Mouse (Mus musculus): ENCODE data around the gene Sh3bgrl2. TPM values are rescaled to one million over a fixed set of nuclear protein-coding genes. Genes with fewer than 3 reads are reported as not detected.

Gene Sh3bgrl2
- polyA plus RNA-seq, 1 experiment = 4.0 TPM

- TF ChIP-seq MYOD1 (IDR thresholded peaks at IDR 0.05; ENCODE audit: control insufficient read depth in 1 of 3, insufficient read length in 2 of 3, low read depth in 2 of 3) (peak in 1 of 3 experiments; percentile 50), CEBPB (IDR thresholded peaks at IDR 0.05; ENCODE audit: insufficient read depth, poor library complexity, severe bottlenecking) (no peak)
- H3K27me3 ChIP-seq (ENCODE audit: control insufficient read depth, insufficient read depth, insufficient read length) = peaks cover 4% of the 10 kb centered on the region
- H3K36me3 ChIP-seq (ENCODE audit: control insufficient read depth, insufficient read depth) = no peaks in the 10 kb centered on the region
- no peaks in the 10 kb centered on the region for H3K79me2 ChIP-seq (ENCODE audit: control insufficient read depth, insufficient read depth)
- no peak overlapping the region for H3K4me3 ChIP-seq
- no peak overlapping the region for H3ac ChIP-seq (ENCODE audit: control insufficient read depth, insufficient read length)
- no peak overlapping the region for H3K4me2 ChIP-seq (ENCODE audit: low read depth)
Observed at GRCm38 (mm10) chr9:83647919-83648705, 100.0 kb downstream of the Sh3bgrl2 start.

- Histone ChIP-seq H3K4me3 (no peak overlapping the region), H3K27me3 (ENCODE audit: control insufficient read depth, insufficient read depth, insufficient read length) (peaks cover 4% of the 10 kb centered on the region), H3K36me3 (ENCODE audit: control insufficient read depth, insufficient read depth) (no peaks in the 10 kb centered on the region), H3ac (ENCODE audit: control insufficient read depth, insufficient read length) (no peak overlapping the region), H3K4me2 (ENCODE audit: low read depth) (no peak overlapping the region), H3K79me2 (ENCODE audit: control insufficient read depth, insufficient read depth) (no peaks in the 10 kb centered on the region)
- TF ChIP-seq CEBPB (IDR thresholded peaks at IDR 0.05; ENCODE audit: insufficient read depth, poor library complexity, severe bottlenecking) (no peak), REST (IDR thresholded peaks at IDR 0.05; ENCODE audit: insufficient read depth, insufficient read length) (no peak), SRF (IDR thresholded peaks at IDR 0.05; ENCODE audit: control insufficient read depth, insufficient read length, low read depth) (no peak), TCF3 (IDR thresholded peaks at IDR 0.05; ENCODE audit: insufficient read length, low read depth) (no peak), POLR2A (IDR thresholded peaks at IDR 0.05; ENCODE audit: insufficient read length, low read depth) (no peak), MAX (IDR thresholded peaks at IDR 0.05; ENCODE audit: low read depth) (no peak), POLR2AphosphoS2 (IDR thresholded peaks at IDR 0.05; ENCODE audit: insufficient read length, low read depth) (no peak), TCF12 (IDR thresholded peaks at IDR 0.05; ENCODE audit: insufficient read depth, poor library complexity, severe bottlenecking) (no peak), MYOD1 (IDR thresholded peaks at IDR 0.05; ENCODE audit: control insufficient read depth in 1 of 3, insufficient read length in 2 of 3, low read depth in 2 of 3) (no peak), E2F4 (IDR thresholded peaks at IDR 0.05; ENCODE audit: insufficient read depth) (no peak), USF1 (IDR thresholded peaks at IDR 0.05; ENCODE audit: low read depth) (no peak)
Observed at GRCm38 (mm10) chr9:83648733-83649132, 100.6 kb downstream of the Sh3bgrl2 start.

- peaks cover 4% of the 10 kb centered on the region for H3K27me3 ChIP-seq (ENCODE audit: control insufficient read depth, insufficient read depth, insufficient read length)
- H3K36me3 ChIP-seq (ENCODE audit: control insufficient read depth, insufficient read depth) = no peaks in the 10 kb centered on the region
- H3K4me3 ChIP-seq = no peak overlapping the region
- no peak overlapping the region for H3K4me2 ChIP-seq (ENCODE audit: low read depth)
- H3ac ChIP-seq (ENCODE audit: control insufficient read depth, insufficient read length) = no peak overlapping the region
- no peak for TF ChIP-seq TCF3 (IDR thresholded peaks at IDR 0.05; ENCODE audit: insufficient read length, low read depth)
- no peak for TF ChIP-seq TCF12 (IDR thresholded peaks at IDR 0.05; ENCODE audit: insufficient read depth, poor library complexity, severe bottlenecking)
- TF ChIP-seq SRF (IDR thresholded peaks at IDR 0.05; ENCODE audit: control insufficient read depth, insufficient read length, low read depth) = no peak
- TF ChIP-seq MYOD1 (IDR thresholded peaks at IDR 0.05; ENCODE audit: control insufficient read depth in 1 of 3, insufficient read length in 2 of 3, low read depth in 2 of 3) = no peak
- no peak for TF ChIP-seq CEBPB (IDR thresholded peaks at IDR 0.05; ENCODE audit: insufficient read depth, poor library complexity, severe bottlenecking)
- TF ChIP-seq USF1 (IDR thresholded peaks at IDR 0.05; ENCODE audit: low read depth) = no peak
- TF ChIP-seq MAX (IDR thresholded peaks at IDR 0.05; ENCODE audit: low read depth) = no peak
- TF ChIP-seq REST (IDR thresholded peaks at IDR 0.05; ENCODE audit: insufficient read depth, insufficient read length) = no peak
- no peak for TF ChIP-seq E2F4 (IDR thresholded peaks at IDR 0.05; ENCODE audit: insufficient read depth)
- TF ChIP-seq MYOG (IDR thresholded peaks at IDR 0.05; ENCODE audit: control insufficient read depth in 1 of 3, insufficient read depth in 1 of 3, insufficient read length in 2 of 3, low read depth in 2 of 3) = no peak
- TF ChIP-seq POLR2AphosphoS2 (IDR thresholded peaks at IDR 0.05; ENCODE audit: insufficient read length, low read depth) = no peak
- TF ChIP-seq POLR2A (IDR thresholded peaks at IDR 0.05; ENCODE audit: insufficient read length, low read depth) = no peak
- H3K79me2 ChIP-seq (ENCODE audit: control insufficient read depth, insufficient read depth) = no peaks in the 10 kb centered on the region
Observed at GRCm38 (mm10) chr9:83652015-83652414, 103.9 kb downstream of the Sh3bgrl2 start.

- no peaks in the 10 kb centered on the region for H3K36me3 ChIP-seq (ENCODE audit: control insufficient read depth, insufficient read depth)
- peaks cover under 1% of the 10 kb centered on the region for H3K27me3 ChIP-seq (ENCODE audit: control insufficient read depth, insufficient read depth, insufficient read length)
- TF ChIP-seq USF1 (IDR thresholded peaks at IDR 0.05; ENCODE audit: low read depth) (no peak), MAX (IDR thresholded peaks at IDR 0.05; ENCODE audit: low read depth) (no peak)
- no peaks in the 10 kb centered on the region for H3K79me2 ChIP-seq (ENCODE audit: control insufficient read depth, insufficient read depth)
- no peak overlapping the region for H3ac ChIP-seq (ENCODE audit: control insufficient read depth, insufficient read length)
- no peak overlapping the region for H3K4me3 ChIP-seq
- H3K4me2 ChIP-seq (ENCODE audit: low read depth) = no peak overlapping the region
Observed at GRCm38 (mm10) chr9:83652590-83653172, 104.6 kb downstream of the Sh3bgrl2 start.

GRCm38 (mm10) chr9:83654601-83655000 lies 106.5 kb downstream of the Sh3bgrl2 start:
- H3K36me3 ChIP-seq (ENCODE audit: control insufficient read depth, insufficient read depth) = no peaks in the 10 kb centered on the region
- H3K27me3 ChIP-seq (ENCODE audit: control insufficient read depth, insufficient read depth, insufficient read length) = no peaks in the 10 kb centered on the region
- H3K4me2 ChIP-seq (ENCODE audit: low read depth) = no peak overlapping the region
- TF ChIP-seq USF1 (IDR thresholded peaks at IDR 0.05; ENCODE audit: low read depth) = no peak
- H3K4me3 ChIP-seq = no peak overlapping the region
- H3ac ChIP-seq (ENCODE audit: control insufficient read depth, insufficient read length) = no peak overlapping the region
- H3K79me2 ChIP-seq (ENCODE audit: control insufficient read depth, insufficient read depth) = no peaks in the 10 kb centered on the region

Data from myocyte (in vitro differentiated cells).